Mouse (Mus musculus): ENCODE measurements around the gene Mettl4.

DNA sequence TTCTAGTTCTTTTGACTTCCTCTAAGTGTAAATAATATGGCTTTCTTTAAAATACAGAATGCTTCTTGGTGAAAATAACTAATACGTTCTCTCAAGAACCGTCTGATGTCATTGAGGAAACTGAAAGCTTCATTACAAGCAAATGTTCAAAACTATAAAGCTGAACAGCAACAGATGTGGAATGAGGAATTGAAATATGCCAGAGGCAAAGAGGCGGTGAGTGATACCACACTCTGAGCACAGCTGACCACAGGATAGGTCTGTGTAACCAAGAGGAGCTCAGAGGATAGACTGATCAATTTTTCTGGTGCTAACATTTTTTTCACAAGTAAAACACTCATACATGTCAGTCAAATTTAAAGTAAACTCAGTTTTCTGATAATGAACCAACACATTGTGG is 12.6 kb upstream of the Mettl4 start:
- TF ChIP-seq TAL1 (IDR thresholded peaks at IDR 0.05; ENCODE audit: low read length) (no peak), GATA1 (IDR thresholded peaks at IDR 0.05; ENCODE audit: low read length) (no peak)

All from erythroblast, embryonic 14.5 days (primary cell).